Mouse (Mus musculus) forelimb bud, embryonic 11.5 days (tissue): ENCODE measurements at regions not wholly inside any gene's neighbourhood (a gene's known extent, or its start where the extent isn't known, plus 50 kb on each side); places are given as distances from the start of the nearest gene placed in this dataset.

ENCODE experiments used
- DNase-seq: peaks from one replicate; pipeline ENCODE4 v3.0.0-alpha.2; 2012; ENCODE audit warnings: low read depth, low spot score

GRCm38 (mm10) chr19:25729103-25729502 is 56.9 kb downstream of the Dmrt2 start:
- DNase-seq: no peak

GRCm38 (mm10) chr19:25729633-25730032 is 57.4 kb downstream of the Dmrt2 start:
- DNase-seq: no peak

- no peak for DNase-seq
Observed at GRCm38 (mm10) chr19:25778455-25778854, 106.2 kb downstream of the Dmrt2 start.

- no peak for DNase-seq
Observed at GRCm38 (mm10) chr19:25779356-25779755, 107.1 kb downstream of the Dmrt2 start.

- DNase-seq: peak; percentile 23
Observed at GRCm38 (mm10) chr19:25781314-25781713, 109.1 kb downstream of the Dmrt2 start.

- DNase-seq: no peak
Observed at GRCm38 (mm10) chr19:25802692-25803091, 130.5 kb downstream of the Dmrt2 start.

GRCm38 (mm10) chr19:25805351-25805750 is 133.1 kb downstream of the Dmrt2 start:
- DNase-seq: no peak

GRCm38 (mm10) chr19:25813651-25814050 is 141.4 kb downstream of the Dmrt2 start:
- peak; percentile 35 for DNase-seq

- DNase-seq: no peak
Observed at GRCm38 (mm10) chr19:25845158-25845557, 172.9 kb downstream of the Dmrt2 start.

- peak; percentile 52 for DNase-seq
Observed at GRCm38 (mm10) chr19:25856344-25856743, 184.1 kb downstream of the Dmrt2 start.

- no peak for DNase-seq
Observed at GRCm38 (mm10) chr19:25863312-25863711, 191.1 kb downstream of the Dmrt2 start.

- DNase-seq: no peak
Observed at GRCm38 (mm10) chr19:25906721-25907120, 234.5 kb downstream of the Dmrt2 start.

GRCm38 (mm10) chr19:25922052-25922451 is 249.8 kb downstream of the Dmrt2 start:
- DNase-seq: no peak

- no peak for DNase-seq
Observed at GRCm38 (mm10) chr19:25922806-25923205, 250.6 kb downstream of the Dmrt2 start.

- DNase-seq: peak; percentile 67
Observed at GRCm38 (mm10) chr19:25923727-25924384, 251.6 kb downstream of the Dmrt2 start.

GRCm38 (mm10) chr19:25924385-25924769 is 252.2 kb downstream of the Dmrt2 start:
- DNase-seq: no peak

GRCm38 (mm10) chr19:25927220-25927619 is 255.0 kb downstream of the Dmrt2 start:
- no peak for DNase-seq

- no peak for DNase-seq
Observed at GRCm38 (mm10) chr19:25937343-25937742, 265.1 kb downstream of the Dmrt2 start.

- no peak for DNase-seq
Observed at GRCm38 (mm10) chr19:25971210-25971609, 299.0 kb downstream of the Dmrt2 start.

GRCm38 (mm10) chr19:25975202-25975601 is 303.0 kb downstream of the Dmrt2 start:
- no peak for DNase-seq

- DNase-seq: no peak
Observed at GRCm38 (mm10) chr19:25980308-25980707, 308.1 kb downstream of the Dmrt2 start.

- no peak for DNase-seq
Observed at GRCm38 (mm10) chr19:26014620-26015180, 342.5 kb downstream of the Dmrt2 start.

- DNase-seq: no peak
Observed at GRCm38 (mm10) chr19:26021141-26021540, 348.9 kb downstream of the Dmrt2 start.

- no peak for DNase-seq
Observed at GRCm38 (mm10) chr19:26026103-26026502, 353.9 kb downstream of the Dmrt2 start.
